Mouse (Mus musculus): ENCODE data around the gene Gm44579.

Gm44579 gene

GRCm38 (mm10) chr15:98167645-98168621, 52.8 kb downstream of the Gm44579 start:
- peak; percentile 95 for DNase-seq

- DNase-seq: peak; percentile 24
Measured at GRCm38 (mm10) chr15:98166963-98167644, 53.7 kb downstream of the Gm44579 start, which contains the start of gene Ccdc184. Gene Ccdc184, plus strand, starts transcription at chr15:98167158.

- DNase-seq: no peak
Measured at GRCm38 (mm10) chr15:98165525-98165924, 55.3 kb downstream of the Gm44579 start, which contains the start of gene Asb8. Gene Asb8, minus strand, starts transcription at chr15:98165625.

GRCm38 (mm10) chr15:98162561-98162960, 58.2 kb downstream of the Gm44579 start:
- no peak for DNase-seq

GRCm38 (mm10) chr15:98161026-98161805, 59.6 kb downstream of the Gm44579 start:
- DNase-seq: no peak

- DNase-seq: no peak
Measured at GRCm38 (mm10) chr15:98157253-98157652, 63.5 kb downstream of the Gm44579 start.

GRCm38 (mm10) chr15:98155944-98156343, 64.8 kb downstream of the Gm44579 start:
- DNase-seq: no peak

- no peak for DNase-seq
Measured at GRCm38 (mm10) chr15:98155272-98155671, 65.5 kb downstream of the Gm44579 start.

- no peak for DNase-seq
Measured at GRCm38 (mm10) chr15:98154631-98155030, 66.1 kb downstream of the Gm44579 start.

GRCm38 (mm10) chr15:98154146-98154545, 66.6 kb downstream of the Gm44579 start:
- no peak for DNase-seq

GRCm38 (mm10) chr15:98153625-98154024, 67.2 kb downstream of the Gm44579 start:
- DNase-seq: no peak

GRCm38 (mm10) chr15:98152916-98153315, 67.9 kb downstream of the Gm44579 start:
- DNase-seq: no peak

- DNase-seq: no peak
Measured at GRCm38 (mm10) chr15:98149166-98149602, 71.6 kb downstream of the Gm44579 start.

- DNase-seq: no peak
Measured at GRCm38 (mm10) chr15:98148356-98148755, 72.4 kb downstream of the Gm44579 start.

GRCm38 (mm10) chr15:98145559-98146181, 75.1 kb downstream of the Gm44579 start:
- peak; percentile 96 for DNase-seq

GRCm38 (mm10) chr15:98144861-98145507, 75.8 kb downstream of the Gm44579 start:
- DNase-seq: no peak

- no peak for DNase-seq
Measured at GRCm38 (mm10) chr15:98142515-98142914, 78.3 kb downstream of the Gm44579 start.

- no peak for DNase-seq
Measured at GRCm38 (mm10) chr15:98140809-98141208, 80.0 kb downstream of the Gm44579 start.

- DNase-seq: no peak
Measured at GRCm38 (mm10) chr15:98139763-98140162, 81.0 kb downstream of the Gm44579 start.

GRCm38 (mm10) chr15:98136871-98137270, 83.9 kb downstream of the Gm44579 start:
- DNase-seq: no peak

Data from right cerebral cortex, adult 18-20 months (tissue).